Mouse (Mus musculus): ENCODE data around the gene C1galt1.

The C1galt1 gene

DNA sequence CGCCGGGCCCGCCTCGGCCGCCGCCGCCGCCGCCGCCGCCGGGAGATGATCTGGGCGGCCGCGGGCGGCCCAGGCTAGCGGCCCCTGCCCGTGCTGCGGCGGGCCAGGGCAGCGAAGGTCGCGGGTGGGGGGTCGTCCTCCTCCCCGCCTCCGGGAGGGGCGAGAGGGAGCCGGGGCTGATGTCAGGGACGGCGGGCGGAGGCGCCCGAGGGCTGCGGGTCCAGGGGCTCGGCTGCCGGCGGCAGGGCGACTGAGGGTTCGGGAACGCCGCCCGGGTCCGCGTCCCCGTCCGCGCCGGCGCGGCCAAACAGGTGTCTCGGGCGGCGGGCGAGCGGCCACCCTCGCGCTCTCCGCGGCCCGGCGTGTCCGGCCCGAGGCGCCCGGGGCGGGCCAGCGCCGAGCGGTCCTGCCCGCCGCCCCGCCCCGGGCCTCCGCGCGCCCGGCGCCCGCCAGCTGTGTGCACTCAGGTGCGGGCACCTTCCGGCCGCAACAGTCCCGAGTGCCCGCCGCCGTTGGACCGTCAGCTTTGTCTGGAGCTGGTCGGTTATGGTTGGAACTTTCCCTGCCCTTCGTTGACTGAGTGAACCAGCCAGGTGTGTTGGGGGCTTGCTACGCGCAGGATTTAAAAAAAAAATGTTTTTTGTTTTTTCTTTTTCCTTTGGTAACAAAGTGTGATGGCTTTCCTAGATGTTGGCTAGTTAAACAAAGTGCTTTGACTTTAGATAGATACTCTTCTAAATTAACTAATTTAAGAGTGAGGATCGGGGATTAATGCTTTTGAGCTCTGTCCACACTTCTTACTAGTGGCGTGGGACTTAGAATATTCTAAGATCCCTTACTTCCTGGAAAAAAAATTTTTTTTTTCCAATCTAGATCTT lies at the start of gene C1galt1:
Gene C1galt1, plus strand, starts transcription at position 41 of the 878 bp plus-strand sequence.
- DNase-seq (ENCODE audit: low spot score in 2 of 2): peak; percentile 51 to 56

DNA sequence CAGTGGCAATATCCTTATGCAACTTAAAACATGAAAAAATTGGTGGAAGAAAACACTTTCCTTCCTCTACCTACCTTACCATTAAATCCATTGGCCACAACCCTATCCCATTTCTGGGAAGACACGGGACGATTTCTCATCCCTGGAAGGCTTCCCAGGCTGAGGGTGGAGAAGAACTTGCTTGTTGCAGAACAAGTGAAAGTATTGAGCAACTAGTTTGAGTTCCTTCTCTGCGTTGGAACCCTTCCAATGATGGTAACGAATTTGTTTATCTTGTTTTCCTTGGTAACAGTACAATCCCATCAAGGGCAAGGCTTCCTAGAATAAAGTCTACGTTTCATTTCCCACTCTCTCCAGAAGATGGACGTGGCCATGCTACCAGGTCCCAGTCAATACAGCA lies 44.7 kb upstream of the C1galt1 start:
- no peak for DNase-seq (ENCODE audit: low spot score in 2 of 2)

DNA sequence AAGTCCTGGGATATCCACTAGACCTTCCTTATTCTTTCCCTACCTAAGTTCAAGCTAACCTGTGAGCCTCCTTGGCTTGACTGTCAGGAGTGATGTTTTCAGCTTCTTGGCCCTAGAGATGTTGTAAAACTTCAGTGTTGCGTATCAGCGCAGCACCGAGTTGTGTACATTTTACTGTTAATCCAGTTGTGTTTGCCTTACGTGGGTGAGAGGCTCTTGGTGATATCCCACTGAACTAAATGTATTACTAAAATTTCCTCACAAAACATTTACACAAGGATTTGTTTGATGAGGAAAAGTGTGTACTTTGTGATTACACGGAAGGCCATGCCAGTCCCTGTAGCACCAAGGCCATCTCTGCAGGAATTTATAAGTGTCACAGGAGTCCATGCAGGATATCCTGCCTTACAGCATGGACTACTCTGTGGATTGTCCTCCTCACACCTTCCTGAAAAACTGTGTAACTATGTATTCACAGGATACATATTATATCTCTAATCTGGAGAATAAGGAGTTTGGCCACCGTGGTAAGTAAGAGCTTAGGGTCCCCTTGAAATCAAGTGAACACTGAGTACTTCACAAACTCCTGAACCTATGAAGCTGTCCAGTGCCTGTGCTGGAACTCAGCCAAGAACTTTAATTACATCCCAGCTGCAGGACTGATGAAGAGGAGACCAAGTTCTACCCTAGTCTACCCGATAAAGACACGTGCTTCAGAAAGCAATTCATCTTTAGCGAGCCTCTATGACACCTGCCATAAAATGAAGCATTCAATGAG lies 40.7 kb upstream of the C1galt1 start:
- no peak for DNase-seq (ENCODE audit: low spot score in 2 of 2)

DNA sequence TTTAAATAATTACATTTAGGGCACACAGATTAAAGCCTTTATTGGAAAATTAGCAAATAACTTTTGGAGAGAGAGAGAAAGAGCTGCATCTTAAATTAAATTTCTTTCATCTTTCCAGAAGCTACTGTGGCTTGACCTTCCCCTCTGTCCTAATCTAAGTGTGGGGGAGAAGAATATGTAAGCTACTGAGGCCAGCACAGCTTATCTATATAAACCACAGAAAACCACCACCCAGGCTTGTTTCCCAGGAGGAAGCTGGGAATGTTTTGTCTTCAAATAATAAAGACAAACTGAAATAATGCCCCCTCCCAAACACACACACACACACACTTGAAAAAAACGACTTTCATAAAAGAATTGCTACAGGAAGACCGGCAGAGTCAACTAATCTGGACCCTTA lies 30.5 kb upstream of the C1galt1 start:
- no peak for DNase-seq (ENCODE audit: low spot score in 2 of 2)

DNA sequence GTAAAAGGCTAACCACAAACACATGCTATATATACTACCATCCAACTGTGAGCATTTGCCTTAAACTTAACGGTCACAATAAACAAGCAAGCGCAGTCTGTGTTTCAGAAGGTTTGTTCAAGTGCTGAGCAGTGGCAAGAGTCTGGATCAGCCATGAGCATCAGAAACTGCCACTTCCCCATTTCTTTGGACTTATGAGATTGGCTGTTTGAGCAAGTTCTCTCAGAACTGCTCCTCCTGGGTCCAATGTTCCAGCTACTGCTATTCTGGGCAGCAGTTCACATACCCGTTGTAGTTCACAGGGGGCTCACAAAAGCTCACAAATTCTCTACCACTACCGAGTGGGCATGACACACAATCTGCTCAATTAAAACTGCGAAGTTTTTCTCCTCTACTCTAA lies 28.4 kb upstream of the C1galt1 start:
- no peak for DNase-seq (ENCODE audit: low spot score in 2 of 2)

DNA sequence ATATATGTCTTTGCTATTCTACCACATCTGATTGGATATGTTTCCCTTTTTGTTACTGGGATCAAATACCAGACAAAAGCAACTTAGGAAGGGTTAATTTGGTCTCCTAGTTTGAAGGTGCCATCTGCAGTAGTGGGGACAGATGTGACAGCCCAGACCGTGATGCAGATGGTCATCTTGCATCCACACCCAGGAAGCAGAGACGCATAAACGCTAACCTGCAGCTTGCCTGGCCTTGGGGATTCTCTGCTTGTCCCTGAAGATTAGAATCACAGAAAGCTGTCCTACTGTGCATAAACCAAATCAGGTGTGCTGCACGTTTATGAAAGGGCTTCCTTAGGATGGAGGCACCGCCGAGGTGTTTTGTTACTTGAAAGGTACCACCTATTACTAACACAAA lies 22.0 kb upstream of the C1galt1 start:
- DNase-seq (ENCODE audit: low spot score in 2 of 2): no peak

DNA sequence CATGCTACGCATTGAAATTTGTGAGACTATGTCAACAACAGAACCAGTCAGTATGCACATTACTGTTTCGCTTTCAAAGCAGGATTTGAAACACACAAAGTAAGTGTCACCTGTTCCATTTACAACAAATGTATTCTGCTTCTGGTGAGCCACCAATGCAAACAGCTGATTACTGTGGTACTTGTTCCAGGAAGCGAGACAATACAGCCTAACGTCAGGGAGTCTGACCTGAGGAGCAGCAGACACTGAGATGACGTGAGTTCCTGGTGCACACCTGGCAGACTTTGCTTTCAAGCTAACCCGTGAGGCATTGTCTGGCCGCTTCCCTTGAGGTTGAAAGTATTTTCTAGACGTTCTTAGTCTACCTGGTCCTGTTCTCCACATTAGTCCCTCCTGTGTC lies 13.8 kb upstream of the C1galt1 start:
- DNase-seq (ENCODE audit: low spot score in 2 of 2): no peak

DNA sequence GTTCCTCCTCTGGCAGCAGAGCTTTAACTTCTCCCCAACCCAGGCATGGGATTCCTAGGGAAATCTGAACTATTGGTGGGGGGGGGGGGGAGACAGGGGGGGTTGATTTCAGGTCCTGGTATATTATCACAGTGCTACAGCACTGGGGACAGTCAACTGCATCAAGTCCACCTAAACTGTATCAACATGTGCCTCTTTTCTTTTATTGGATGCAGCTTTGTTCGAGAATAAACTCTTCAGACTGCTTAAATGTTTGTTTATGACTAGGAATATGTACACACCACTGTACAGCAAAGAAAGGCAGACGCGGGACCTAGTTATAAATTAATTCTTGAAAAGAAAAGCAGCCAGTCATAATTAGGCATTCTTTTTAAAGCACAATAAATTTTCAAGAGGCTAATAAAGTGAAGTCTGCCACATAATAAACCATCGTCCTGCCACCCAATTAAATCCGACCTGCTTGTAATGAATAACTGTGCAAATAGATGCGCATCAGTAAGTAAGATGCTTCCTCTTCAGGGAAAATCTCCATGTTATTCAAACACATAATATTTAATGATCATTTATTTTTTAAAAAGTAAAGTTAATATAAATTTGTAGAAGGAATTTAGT lies 12.0 kb upstream of the C1galt1 start:
- no peak for DNase-seq (ENCODE audit: low spot score in 2 of 2)

DNA sequence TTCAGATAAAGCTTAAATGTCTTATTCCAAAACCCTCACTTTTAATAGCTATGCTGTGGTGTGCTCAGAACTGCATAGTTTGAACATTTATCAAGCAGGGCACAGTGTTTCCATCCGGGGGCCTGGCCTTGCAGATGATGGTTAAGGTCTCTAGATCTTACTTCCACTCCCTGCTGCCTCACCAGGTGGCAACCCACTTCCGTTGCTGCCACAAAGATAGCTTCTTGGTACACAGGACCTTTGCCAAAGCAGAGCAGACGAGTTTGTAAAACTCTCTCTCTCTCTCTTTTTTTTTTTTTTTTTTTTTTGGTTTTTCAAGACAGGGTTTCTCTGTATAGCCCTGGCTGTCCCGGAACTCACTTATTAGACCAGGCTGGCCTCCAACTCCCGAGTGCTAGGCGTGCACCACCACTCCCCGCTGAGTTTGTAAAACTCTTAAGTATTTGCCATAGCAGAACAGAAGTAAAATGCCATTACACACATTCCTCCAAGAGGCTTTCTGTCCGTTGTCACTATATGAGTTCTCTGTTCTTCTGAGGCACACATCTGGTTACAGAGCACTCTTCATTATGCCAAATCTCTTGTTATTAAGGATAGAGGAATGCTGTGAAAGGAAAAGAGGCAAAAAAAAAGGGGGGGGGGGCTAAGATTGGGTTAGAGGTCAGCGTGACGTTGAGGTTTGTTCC lies 773 bp upstream of the C1galt1 start:
- DNase-seq (ENCODE audit: low spot score in 2 of 2): peak; percentile 76 to 83

DNA sequence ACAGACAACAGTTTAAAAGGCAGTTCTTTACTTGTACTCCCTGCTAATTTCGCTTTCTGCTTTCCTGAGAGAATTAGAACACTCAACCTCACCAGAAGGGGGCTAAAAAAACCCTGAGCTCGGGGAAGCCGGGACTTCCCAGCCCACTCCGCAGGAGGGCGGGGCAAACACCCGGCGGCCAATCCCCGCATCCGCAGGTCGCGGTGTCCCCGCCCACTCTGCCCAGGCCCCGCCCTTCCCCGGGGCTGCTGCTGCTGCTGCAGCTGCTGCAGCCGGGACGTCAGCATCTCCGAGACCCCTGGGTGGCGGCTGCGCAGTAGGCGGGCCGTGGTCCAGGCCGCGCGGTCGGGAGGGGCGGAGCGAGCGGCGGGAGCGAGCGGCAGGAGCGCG lies 235 bp upstream of the C1galt1 start:
- DNase-seq (ENCODE audit: low spot score in 2 of 2): peak; percentile 98 to 100

DNA sequence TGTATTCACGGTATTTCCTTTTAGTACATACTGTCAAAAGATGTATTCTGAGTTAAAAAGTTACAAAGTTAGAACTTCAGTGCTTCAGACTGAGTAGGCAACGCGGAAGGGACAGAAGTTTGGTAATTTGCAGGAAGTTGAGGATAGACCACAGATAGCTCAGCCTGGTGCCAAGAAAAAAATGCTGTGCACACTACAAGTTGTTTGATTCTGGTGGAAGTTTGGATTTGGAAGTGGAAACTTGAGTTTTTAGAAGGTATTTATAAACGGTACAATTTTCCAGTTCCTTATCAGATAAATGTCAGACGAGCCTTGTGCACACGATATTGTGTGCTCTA lies 1.0 kb downstream of the C1galt1 start:
- DNase-seq (ENCODE audit: low spot score in 2 of 2): peak in 1 of 2 experiments; percentile 15

DNA sequence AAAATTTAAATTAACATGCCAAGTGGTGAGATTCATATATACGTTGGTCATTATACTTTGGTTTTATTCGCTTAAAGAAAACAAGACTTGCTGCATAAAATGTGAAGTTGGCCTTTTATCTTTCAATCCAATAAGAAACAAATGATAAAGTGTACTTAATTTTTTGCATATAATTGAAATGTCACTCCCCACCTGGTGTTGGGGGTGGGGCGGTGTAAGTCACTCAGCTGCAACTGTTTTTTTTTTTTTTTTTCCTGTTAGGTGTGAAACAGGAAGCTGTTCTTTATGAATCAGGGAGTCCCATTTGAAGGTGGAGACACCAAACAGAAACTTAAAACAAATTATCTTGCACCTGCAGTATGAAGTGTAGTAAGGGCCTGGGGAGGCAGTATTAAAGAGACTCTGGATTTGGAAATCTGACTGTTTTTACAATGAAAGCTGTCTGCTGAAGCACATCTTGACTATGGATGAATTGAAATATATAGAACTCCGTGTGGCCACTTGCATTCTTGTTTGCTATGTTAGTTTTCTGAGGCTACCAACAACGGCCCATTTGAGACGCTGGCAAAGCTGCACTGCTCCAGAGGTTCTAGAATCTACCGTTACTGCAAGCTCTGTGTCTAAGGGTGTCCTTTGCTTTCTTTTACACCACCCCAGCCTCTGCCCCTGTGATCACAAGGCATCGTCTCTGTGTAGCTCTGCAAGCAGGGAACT lies 2.2 kb downstream of the C1galt1 start:
- peak; percentile 50 to 61 for DNase-seq (ENCODE audit: low spot score in 2 of 2)

DNA sequence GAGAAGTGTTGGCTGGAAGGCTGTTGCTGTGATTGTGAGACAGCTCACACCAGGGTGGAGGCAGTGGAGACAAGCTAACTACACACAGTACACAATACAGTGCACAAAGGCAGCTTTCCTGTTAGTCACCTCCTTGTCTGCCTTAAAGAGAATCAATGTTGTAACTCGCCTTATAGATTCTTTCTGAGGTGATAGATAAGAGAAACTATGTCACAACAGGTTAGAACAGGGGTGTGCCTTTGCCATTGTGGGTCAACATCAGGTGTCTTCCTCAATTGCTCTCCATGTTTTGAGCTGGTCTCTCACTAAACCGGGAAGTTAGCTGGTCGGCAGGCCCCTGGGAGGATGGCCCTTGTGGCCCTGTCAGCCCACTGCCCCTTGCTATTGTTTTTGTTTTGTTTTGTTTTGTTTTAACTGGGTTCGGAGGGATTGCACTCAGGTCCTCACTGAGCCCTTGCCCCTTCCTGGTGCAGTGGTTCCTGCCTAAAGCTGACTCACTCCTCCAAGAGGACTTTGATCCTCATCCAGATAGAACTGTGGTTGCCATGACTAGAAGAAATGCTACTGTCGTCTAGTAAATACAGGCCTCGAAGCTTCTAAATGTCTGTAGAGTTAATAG lies 3.4 kb downstream of the C1galt1 start:
- no peak for DNase-seq (ENCODE audit: low spot score in 2 of 2)

DNA sequence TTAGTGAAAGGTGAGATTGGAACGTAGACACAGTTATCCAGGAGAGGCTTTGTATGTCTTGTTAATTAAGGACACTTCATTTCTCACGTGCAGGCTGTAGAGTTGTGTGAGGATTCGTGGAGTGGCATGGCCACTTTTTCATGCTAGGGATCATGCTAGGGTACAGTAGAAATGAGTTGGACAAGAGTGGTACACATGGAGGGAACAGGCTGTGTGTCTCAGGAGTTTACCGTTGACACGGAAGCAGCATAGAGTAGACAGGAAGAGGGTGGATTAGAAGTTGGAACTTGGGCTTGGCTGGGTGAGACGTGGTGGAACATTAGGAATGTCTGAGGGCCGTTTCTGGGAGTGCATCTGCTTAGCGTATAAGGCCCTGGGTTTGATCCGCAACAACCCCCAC lies 4.1 kb downstream of the C1galt1 start:
- no peak for DNase-seq (ENCODE audit: low spot score in 2 of 2)

DNA sequence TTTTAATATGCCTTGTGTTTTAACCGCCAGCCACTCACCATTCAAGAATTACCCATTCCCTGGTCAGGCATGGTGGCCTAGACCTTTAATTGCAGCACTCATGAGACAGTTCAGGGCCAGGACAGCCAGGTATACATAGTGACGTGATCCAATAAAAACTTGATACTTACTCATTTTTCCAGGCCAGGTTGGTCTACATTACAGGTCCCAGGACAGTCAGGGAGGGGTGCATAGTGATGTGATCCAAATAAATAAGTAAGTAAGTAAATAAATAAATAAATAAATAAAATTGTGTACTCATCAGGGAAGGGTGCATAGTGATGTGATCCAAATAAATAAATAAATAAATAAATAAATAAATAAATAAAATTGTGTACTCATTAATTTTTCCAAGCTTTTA lies 6.4 kb downstream of the C1galt1 start:
- no peak for DNase-seq (ENCODE audit: low spot score in 2 of 2)

DNA sequence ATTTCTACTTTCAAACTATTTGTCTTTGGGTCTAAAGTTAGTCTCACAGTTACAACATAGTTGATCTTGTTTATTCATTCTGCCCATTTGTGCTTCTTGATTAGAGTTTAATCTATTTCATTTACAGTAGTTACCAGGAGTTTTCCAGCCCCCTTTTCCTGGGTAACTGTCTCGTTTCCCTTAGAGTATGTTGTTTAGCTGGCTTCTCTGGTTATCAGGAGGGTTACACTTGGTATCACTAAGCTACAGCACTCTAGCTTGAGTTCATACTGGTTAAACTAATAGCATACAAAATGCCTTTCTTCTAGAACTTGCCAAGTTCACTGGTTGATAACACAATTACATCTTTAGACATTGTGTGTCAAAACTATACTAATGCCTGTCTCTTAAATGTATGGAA lies 8.3 kb downstream of the C1galt1 start:
- no peak for DNase-seq (ENCODE audit: low spot score in 2 of 2)

DNA sequence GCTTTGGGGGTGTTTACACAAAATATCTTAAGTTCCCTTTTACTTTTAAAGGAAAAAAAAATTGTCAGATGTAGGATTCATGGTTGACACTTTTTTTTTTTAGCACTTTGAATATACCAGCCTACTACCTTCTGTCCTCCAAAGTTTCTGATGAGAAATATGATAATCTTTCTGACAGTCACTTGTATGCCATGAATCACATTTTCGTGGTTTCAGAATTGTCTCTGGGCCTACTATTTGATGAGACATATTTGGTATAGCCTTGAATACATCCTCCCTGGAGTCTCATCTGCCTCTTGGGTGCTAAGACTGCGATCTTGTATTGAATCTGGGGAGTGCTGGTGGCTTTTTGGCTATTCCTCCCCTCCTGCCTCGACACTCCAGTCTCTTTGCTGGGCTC lies 8.8 kb downstream of the C1galt1 start:
- no peak for DNase-seq (ENCODE audit: low spot score in 2 of 2)

DNA sequence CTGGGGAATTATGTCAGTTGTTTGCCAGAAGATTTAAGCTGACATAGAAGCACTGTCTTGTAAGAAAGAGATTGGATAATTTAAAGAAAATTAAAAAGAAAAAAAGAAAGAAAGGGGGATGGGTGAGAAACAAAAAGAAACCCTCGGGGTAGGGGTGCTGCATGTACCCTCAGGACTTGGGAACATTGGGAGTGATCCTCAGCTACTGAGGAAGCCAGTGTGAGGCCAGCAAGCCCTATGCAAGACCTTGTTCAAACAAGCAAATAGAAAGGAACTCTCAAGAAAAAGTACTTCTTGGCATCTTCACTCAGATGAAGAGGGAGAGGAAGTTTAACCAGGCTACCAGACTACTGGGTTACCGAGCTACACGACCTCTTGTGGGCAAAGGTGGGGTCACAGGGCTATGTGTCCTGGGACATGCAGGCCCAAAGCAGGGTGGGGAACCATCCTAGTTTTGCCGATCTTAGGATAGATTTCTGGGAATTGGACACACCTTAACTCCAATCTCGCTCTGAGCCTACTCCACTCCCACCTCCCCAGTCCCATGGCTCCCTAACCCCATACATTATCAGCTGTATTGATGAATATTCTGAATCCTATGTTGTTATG lies 12.1 kb downstream of the C1galt1 start:
- peak in 1 of 2 experiments; percentile 35 for DNase-seq (ENCODE audit: low spot score in 2 of 2)

DNA sequence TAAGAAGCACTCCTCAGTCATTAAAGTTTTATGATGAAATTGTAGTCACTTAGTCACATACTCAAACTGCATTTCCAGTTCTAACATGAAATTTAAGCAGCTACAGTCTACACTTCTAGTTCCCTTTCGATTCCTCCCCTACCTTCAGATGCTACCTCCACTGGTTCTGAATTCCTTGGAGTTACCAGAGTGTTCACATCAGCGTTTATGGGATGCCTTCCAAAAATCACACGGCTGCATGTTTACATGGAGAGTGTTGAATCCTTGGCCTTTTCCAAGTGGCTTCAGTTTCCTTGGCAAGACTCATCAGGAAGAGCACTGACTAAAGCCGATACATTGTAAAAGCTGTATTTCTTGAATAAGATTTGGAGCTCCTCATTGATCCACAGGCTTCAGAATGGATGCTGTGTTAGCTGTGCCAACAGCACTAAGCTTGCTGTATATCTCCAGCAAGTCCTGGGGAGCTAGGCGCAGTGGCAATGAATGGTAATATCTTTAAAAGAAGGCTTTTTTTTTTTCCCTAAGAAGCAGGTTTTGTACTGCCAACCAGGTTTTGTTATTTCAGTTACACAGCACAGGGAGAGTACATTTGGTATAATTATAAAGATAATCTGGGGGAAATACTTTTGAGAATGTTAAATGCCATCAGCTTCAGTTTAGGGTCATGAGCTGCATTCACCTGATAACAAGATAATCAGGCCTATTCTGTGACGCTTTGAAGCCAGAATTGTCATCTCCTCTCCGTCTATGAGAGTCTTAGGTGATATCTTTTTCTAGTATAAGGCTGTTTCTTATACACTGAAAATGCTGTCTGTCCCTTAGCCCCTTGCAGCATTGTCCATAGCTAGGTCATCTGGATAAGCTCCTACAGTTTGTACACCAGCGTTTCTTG lies 13.0 kb downstream of the C1galt1 start:
- DNase-seq (ENCODE audit: low spot score in 2 of 2): no peak

DNA sequence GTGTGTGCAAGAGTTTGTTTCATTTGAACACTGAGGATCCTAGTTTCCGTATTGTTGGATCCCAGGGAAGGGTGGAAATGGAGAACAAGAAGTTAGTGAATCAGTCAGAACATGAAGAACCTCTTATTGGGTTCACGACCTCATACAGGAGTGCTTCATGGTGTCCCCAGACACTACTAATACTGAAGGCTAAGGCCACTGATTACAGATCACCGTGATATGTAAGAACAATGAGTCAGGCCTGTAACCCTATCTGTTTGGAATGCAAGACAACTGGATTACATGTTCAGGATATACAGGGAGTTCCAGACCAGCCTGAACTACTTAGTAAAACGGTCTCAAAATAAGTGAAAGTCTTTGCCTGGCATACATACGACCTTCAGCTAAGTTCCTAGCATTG lies 13.9 kb downstream of the C1galt1 start:
- no peak for DNase-seq (ENCODE audit: low spot score in 2 of 2)
